Mouse (Mus musculus) heart, postnatal 0 days (tissue): ENCODE measurements around the gene Acoxl. TPM values are rescaled to one million over a fixed set of nuclear protein-coding genes. Genes with fewer than 3 reads are reported as not detected.

Source experiments
- ATAC-seq: fragments of 200-750 bp; cut with Nextera tagmentation; 2 replicates; pipeline ENCODE4 v1.8.0; 2017; ENCODE audit warnings: low read depth, moderate number of reproducible peaks, moderate library complexity; ENCODE audit not compliant: insufficient read depth
- DNase-seq: peaks from one replicate; pipeline ENCODE4 v3.0.0-alpha.2; 2016; ENCODE audit warnings: low spot score
- H3K27ac ChIP-seq: fragments of 300-500 bp; sonication (generic); 2 replicates; pipeline ENCODE4 v1.5.1; 2014; ENCODE audit warnings: low read depth, mild to moderate bottlenecking
- H3K27me3 ChIP-seq: fragments of 300-500 bp; sonication (generic); 2 replicates; pipeline ENCODE4 v1.6.1; 2014; ENCODE audit warnings: low read length, mixed read lengths; ENCODE audit not compliant: control insufficient read depth, insufficient read depth
- H3K36me3 ChIP-seq: fragments of 300-500 bp; sonication (generic); replicated peaks from 2 replicates; pipeline ENCODE4 v1.6.1; 2014; ENCODE audit warnings: low read length, mixed read lengths; ENCODE audit not compliant: control insufficient read depth, insufficient read depth
- H3K4me1 ChIP-seq: fragments of 300-500 bp; sonication (generic); 2 replicates; pipeline ENCODE4 v1.6.1; 2014; ENCODE audit warnings: antibody characterized with exemption; ENCODE audit not compliant: control insufficient read depth, insufficient read depth
- H3K4me2 ChIP-seq: fragments of 300-500 bp; sonication (generic); 2 replicates; pipeline ENCODE4 v1.6.1; 2014; ENCODE audit warnings: low read depth, mild to moderate bottlenecking, low read length, moderate library complexity
- H3K4me3 ChIP-seq: fragments of 300-500 bp; sonication (generic); 2 replicates; pipeline ENCODE4 v1.5.1; 2014; ENCODE audit warnings: low read depth, low read length
- H3K9ac ChIP-seq: fragments of 300-500 bp; sonication (generic); replicated peaks from 2 replicates; pipeline ENCODE4 v1.6.1; 2014; ENCODE audit warnings: low read depth, low read length, mixed read lengths
- H3K9me3 ChIP-seq: fragments of 300-500 bp; sonication (generic); replicated peaks from 2 replicates; pipeline ENCODE4 v1.6.1; 2016; ENCODE audit warnings: low read length; ENCODE audit not compliant: control insufficient read depth
- CTCF ChIP-seq: IDR thresholded peaks from 2 replicates; pipeline ENCODE4 v1.5.1; 2016; ENCODE audit warnings: antibody characterized with exemption, control low read depth, low read depth
- EP300 ChIP-seq: IDR thresholded peaks from 2 replicates; pipeline ENCODE4 v1.6.1; 2016; ENCODE audit warnings: antibody characterized with exemption, low read depth
- WGBS: fragments of 180-500 bp; shearing (Covaris S2); extraction: QIAGEN DNeasy Blood & Tissue Kit; methylation state at CpG from one replicate; pipeline ENCODE4 v1.1.7; 2014; 5-methylcytosine and 5-hydroxymethylcytosine counted together
- polyA plus RNA-seq: library from polyadenylated mRNA; unstranded; fragments of >200 nt; fragmentation: Nextera tagmentation; extraction: Ambion mirVana; gene quantifications from 2 replicates; pipeline ENCODE4 v1.2.1, GENCODE M21; 2015
- total RNA-seq: library from RNA; depleted of rRNA; stranded (reverse); fragments of >200 nt; gene quantifications from 2 replicates; pipeline ENCODE4 v1.2.3, GENCODE M21; 2014; ENCODE audit warnings: low replicate concordance

Gene Acoxl
- total and polyA plus RNA-seq, 2 experiments from 2014 or later: 0.37 TPM; not detected in 1

DNA sequence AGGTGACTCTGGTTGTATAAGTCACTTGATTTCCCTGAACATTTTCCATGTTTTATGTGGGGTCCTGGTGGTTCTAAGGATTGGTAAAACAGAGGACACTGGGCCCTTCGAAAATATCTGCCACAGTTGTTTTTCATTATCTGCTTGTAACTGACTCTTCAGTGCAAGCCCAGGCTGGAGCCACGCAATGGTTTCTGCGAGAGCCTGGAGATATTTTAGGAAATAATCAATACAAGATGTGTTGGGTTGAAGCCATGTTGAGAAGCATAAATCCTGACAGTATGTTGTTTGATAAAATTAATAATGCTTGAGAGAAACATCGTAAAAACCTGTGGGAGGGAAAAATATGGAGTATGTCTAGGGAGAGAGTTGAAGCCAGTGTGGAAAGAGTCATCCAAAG is 25.7 kb downstream of the Acoxl start:
- TF ChIP-seq CTCF (no peak), EP300 (no peak)
- H3K4me3 ChIP-seq: no peak overlapping the region

GRCm38 (mm10) chr2:127881063-127881462 is 42.4 kb downstream of the Acoxl start:
- no peak overlapping the region for H3K4me3 ChIP-seq
- DNase-seq: no peak
- H3K9ac ChIP-seq: no peak overlapping the region
- H3K27me3 ChIP-seq: no peaks in the 10 kb centered on the region
- 66% methylated on average over 5 of the region's 5 CpGs for WGBS
- TF ChIP-seq CTCF: no peak
- no peak for TF ChIP-seq EP300
- ATAC-seq: no peak
- no peak overlapping the region for H3K4me2 ChIP-seq
- H3K27ac ChIP-seq: no peak overlapping the region
- H3K36me3 ChIP-seq: no peaks in the 10 kb centered on the region
- H3K9me3 ChIP-seq: no peaks in the 10 kb centered on the region
- H3K4me1 ChIP-seq: no peaks in the 10 kb centered on the region

More for the DNA sequence above, 25.7 kb downstream of the Acoxl start:
- H3K27ac ChIP-seq: no peak overlapping the region
- no peak for DNase-seq
- H3K27me3 ChIP-seq: 0 out of 2 replicates have a peak, but pooled peaks cover 7% of the 10 kb centered on the region
- H3K4me2 ChIP-seq: no peak overlapping the region
- no peaks in the 10 kb centered on the region for H3K36me3 ChIP-seq
- ATAC-seq: no peak
- 70% methylated on average over 4 of the region's 4 CpGs for WGBS
- H3K9me3 ChIP-seq: no peaks in the 10 kb centered on the region
- H3K4me1 ChIP-seq: no peaks in the 10 kb centered on the region
- H3K9ac ChIP-seq: no peak overlapping the region

DNA sequence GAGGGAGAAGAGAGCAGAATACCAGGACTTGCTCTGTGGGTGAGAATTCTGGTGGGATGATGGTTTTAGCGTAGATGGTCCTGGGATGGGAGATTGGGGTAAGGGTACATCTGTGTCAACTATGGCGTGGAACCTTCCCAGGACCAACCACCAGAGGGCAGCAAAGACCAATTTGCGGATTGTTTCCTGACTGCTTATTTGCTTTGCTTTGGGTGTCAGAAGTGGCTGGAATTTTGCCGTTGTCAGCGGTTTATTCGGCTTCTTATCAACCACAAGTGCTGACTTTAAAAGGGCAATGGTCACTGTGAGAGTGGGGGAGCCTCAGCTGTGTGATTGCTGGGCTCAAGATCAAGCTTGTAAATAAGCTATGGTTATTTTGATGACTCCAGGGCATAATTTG is 50.8 kb downstream of the Acoxl start:
- Histone ChIP-seq H3K27me3 (peaks cover 27% of the 10 kb centered on the region), H3K4me2 (no peak overlapping the region), H3K36me3 (no peaks in the 10 kb centered on the region), H3K27ac (no peak overlapping the region), H3K9ac (no peak overlapping the region), H3K4me1 (no peaks in the 10 kb centered on the region), H3K4me3 (no peak overlapping the region), H3K9me3 (no peaks in the 10 kb centered on the region)
- ATAC-seq (0 out of 2 replicates have a peak, but pooled peaks have one; percentile 41), DNase-seq (peak; percentile 76)
- WGBS: under 1% methylated on average over 6 of the region's 6 CpGs
- TF ChIP-seq CTCF: peak; percentile 96
- TF ChIP-seq EP300: no peak

DNA sequence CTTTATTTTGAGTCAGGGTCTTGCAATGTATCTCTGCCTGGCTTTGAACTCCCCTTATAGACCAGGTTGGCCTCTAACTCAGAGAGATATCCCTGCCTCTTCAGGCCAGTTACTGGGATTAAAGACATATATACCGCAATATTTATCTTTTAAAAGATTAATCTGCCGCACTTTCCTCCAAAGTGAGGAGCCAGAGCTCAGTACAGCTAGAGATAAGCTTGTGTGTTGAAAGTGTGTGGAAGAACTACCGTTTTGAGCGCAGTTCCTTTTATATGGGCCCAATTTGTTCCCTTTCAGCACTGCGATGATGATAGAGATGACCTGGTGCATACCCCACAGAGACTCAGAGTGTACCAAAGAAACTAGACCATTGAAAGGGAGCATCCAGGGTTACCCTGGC is 51.3 kb downstream of the Acoxl start:
- ATAC-seq: no peak
- Histone ChIP-seq H3K27me3 (peaks cover 27% of the 10 kb centered on the region), H3K4me2 (no peak overlapping the region), H3K36me3 (no peaks in the 10 kb centered on the region), H3K4me1 (no peaks in the 10 kb centered on the region), H3K9ac (no peak overlapping the region), H3K27ac (no peak overlapping the region), H3K4me3 (no peak overlapping the region), H3K9me3 (no peaks in the 10 kb centered on the region)
- WGBS: 57% methylated on average over 5 of the region's 5 CpGs
- no peak for DNase-seq
- no peak for TF ChIP-seq EP300
- TF ChIP-seq CTCF: no peak

DNA sequence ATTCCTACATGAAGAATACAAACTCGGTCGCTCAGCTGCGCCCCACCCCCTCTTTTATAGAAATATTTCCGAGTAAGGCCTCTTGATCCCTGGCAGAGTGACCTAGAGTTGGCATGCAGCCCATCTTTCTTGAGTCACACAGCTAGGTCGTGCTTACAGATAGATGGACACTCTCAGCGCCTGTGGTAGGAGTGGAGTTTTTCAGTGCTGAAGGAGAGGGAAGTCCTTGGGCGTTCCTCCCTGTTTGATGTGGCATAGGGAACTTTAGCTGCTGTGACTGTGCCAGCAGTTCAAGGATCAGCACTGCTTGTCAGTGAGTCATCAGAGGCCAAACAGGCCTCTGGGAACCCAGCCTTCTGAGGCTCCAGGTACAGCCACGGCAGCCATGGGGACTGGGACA is 51.9 kb downstream of the Acoxl start:
- H3K36me3 ChIP-seq: no peaks in the 10 kb centered on the region
- no peaks in the 10 kb centered on the region for H3K9me3 ChIP-seq
- no peaks in the 10 kb centered on the region for H3K4me1 ChIP-seq
- WGBS: 39% methylated on average over 8 of the region's 8 CpGs
- ATAC-seq (no peak; the same call in 1 of the 2 replicates), DNase-seq (no peak)
- H3K4me2 ChIP-seq: no peak overlapping the region
- H3K4me3 ChIP-seq: no peak overlapping the region
- TF ChIP-seq CTCF: no peak
- TF ChIP-seq EP300: no peak
- peaks cover 27% of the 10 kb centered on the region for H3K27me3 ChIP-seq
- H3K9ac ChIP-seq: no peak overlapping the region
- no peak overlapping the region for H3K27ac ChIP-seq

GRCm38 (mm10) chr2:127891056-127891455 is 52.4 kb downstream of the Acoxl start:
- no peak overlapping the region for H3K4me3 ChIP-seq
- ATAC-seq: no peak
- no peak for DNase-seq
- no peak overlapping the region for H3K4me2 ChIP-seq
- no peaks in the 10 kb centered on the region for H3K4me1 ChIP-seq
- no peak overlapping the region for H3K27ac ChIP-seq
- no peaks in the 10 kb centered on the region for H3K9me3 ChIP-seq
- peaks cover 27% of the 10 kb centered on the region for H3K27me3 ChIP-seq
- WGBS: 84% methylated on average over 3 of the region's 3 CpGs
- H3K9ac ChIP-seq: no peak overlapping the region
- no peak for TF ChIP-seq CTCF
- no peaks in the 10 kb centered on the region for H3K36me3 ChIP-seq
